Mouse (Mus musculus): Measurements from ENCODE around the gene Stk35. TPM values are rescaled to one million over a fixed set of nuclear protein-coding genes. Genes with fewer than 3 reads are reported as not detected.
"Not testable (repeated sequence)": the region's sequence is repeated elsewhere in the genome, so short reads cannot be mapped to it uniquely, and the experiment has no call there.

The Stk35 gene
- total and polyA plus RNA-seq, 3 experiments: 10.9 to 18.4 (median 11.2) TPM

DNA sequence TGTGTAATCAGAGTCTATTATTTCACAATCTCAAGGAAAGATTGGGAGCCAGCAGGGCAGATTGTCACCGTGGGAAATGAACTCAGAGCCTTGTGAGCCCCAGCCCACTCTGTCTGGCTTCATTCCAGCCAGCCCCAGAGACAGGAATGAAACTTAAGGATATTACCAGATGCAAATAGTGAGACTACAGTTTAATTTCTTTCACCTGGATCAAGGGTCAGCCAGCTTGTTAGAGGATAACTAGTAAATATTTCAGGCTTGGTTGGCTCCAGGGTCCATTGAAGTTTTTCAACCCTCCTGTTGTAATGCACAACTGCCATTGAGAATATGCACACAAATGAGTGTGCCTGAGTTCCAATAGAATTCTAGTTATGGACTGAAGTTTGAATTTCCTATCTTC is 36.6 kb downstream of the Stk35 start:
- TF ChIP-seq CTCF (IDR thresholded peaks at IDR 0.05) (no peak), EP300 (IDR thresholded peaks at IDR 0.05; ENCODE audit: insufficient read depth, low read depth, low read length) (no peak), POLR2A (IDR thresholded peaks at IDR 0.05; ENCODE audit: insufficient read depth, low read depth, low read length) (no peak)
- H3K27ac ChIP-seq: no peak overlapping the region
- no peaks in the 10 kb centered on the region for H3K4me1 ChIP-seq (ENCODE audit: control insufficient read depth, insufficient read depth, low read length)
- no peak overlapping the region for H3K9ac ChIP-seq (ENCODE audit: low read depth, low read length)
- intact Hi-C loops (cut with DNase I): loop anchor here (5.0 kb wide), 1 partner anchor 45 kb away; no protein-coding TSS in a partner anchor
- no peaks in the 10 kb centered on the region for H3K79me2 ChIP-seq (replicated peaks; ENCODE audit: control insufficient read depth, insufficient read depth, low read length)
- H3K4me3 ChIP-seq: no peak overlapping the region
- H3K36me3 ChIP-seq (ENCODE audit: control insufficient read depth, insufficient read depth, low read length): no peaks in the 10 kb centered on the region
- WGBS: 31% methylated on average over 1 of the region's 1 CpGs
- no peak for DNase-seq
- H3K27me3 ChIP-seq (ENCODE audit: control insufficient read depth, insufficient read depth, low read length): no peaks in the 10 kb centered on the region

DNA sequence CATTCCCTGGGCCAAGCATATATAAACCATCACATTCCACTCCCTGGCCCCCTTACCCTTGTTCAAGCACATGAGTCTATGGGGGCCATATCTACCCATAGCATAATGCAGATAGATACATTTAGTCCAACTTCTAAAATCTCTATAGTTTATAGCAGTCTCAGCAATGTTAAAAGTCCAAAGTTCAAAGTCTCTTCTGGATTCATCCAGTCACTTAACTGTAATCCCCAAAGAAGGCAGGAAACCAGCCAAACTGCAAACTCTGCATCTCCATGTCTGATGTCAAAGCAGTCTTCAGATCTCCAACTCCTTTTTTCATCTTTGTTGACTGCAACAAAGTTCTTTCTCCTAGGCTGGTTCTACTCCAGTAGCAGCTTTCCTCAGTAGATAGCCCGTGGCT is 38.0 kb downstream of the Stk35 start:
- no peak for TF ChIP-seq CTCF (IDR thresholded peaks at IDR 0.05)
- TF ChIP-seq POLR2A (IDR thresholded peaks at IDR 0.05; ENCODE audit: insufficient read depth, low read depth, low read length): no peak
- TF ChIP-seq EP300 (IDR thresholded peaks at IDR 0.05; ENCODE audit: insufficient read depth, low read depth, low read length): no peak
- H3K27me3 ChIP-seq (ENCODE audit: control insufficient read depth, insufficient read depth, low read length): no peaks in the 10 kb centered on the region
- no peaks in the 10 kb centered on the region for H3K4me1 ChIP-seq (ENCODE audit: control insufficient read depth, insufficient read depth, low read length)
- no peaks in the 10 kb centered on the region for H3K79me2 ChIP-seq (replicated peaks; ENCODE audit: control insufficient read depth, insufficient read depth, low read length)
- H3K4me3 ChIP-seq: no peak overlapping the region
- no peaks in the 10 kb centered on the region for H3K36me3 ChIP-seq (ENCODE audit: control insufficient read depth, insufficient read depth, low read length)
- no peak overlapping the region for H3K9ac ChIP-seq (ENCODE audit: low read depth, low read length)
- DNase-seq: no peak
- intact Hi-C loops (cut with DNase I): loop anchor here (5.0 kb wide), 1 partner anchor 46 kb away; no protein-coding TSS in a partner anchor
- H3K27ac ChIP-seq: no peak overlapping the region
- WGBS: 89% methylated on average over 1 of the region's 1 CpGs

DNA sequence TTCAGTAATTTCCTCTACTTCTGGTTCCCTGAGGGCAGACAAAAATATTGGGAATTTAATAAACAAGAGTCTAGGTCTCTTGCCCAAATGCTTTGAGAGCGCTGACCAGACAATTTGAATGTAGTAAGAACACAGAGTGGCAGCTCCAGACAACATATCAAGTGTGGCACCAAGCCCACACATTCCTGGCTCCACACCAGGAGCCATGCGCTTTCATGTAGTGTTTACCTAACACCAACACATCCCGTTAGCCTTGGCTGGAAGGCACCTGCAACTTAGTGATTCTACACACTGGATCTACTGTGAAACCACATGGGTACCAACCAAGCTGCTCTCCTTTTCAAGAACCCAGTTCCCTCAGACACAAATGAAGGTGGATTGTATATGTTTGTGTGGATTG is 45.5 kb downstream of the Stk35 start:
- Histone ChIP-seq H3K36me3 (ENCODE audit: control insufficient read depth, insufficient read depth, low read length) (no peaks in the 10 kb centered on the region), H3K79me2 (replicated peaks; ENCODE audit: control insufficient read depth, insufficient read depth, low read length) (no peaks in the 10 kb centered on the region), H3K9ac (ENCODE audit: low read depth, low read length) (no peak overlapping the region), H3K4me1 (ENCODE audit: control insufficient read depth, insufficient read depth, low read length) (peaks cover 3% of the 10 kb centered on the region), H3K27me3 (ENCODE audit: control insufficient read depth, insufficient read depth, low read length) (no peaks in the 10 kb centered on the region), H3K4me3 (no peak overlapping the region), H3K27ac (no peak overlapping the region)
- TF ChIP-seq EP300 (IDR thresholded peaks at IDR 0.05; ENCODE audit: insufficient read depth, low read depth, low read length): peak; percentile 45; the same call in 1 of the 2 replicates
- TF ChIP-seq POLR2A (IDR thresholded peaks at IDR 0.05; ENCODE audit: insufficient read depth, low read depth, low read length): no peak
- TF ChIP-seq CTCF (IDR thresholded peaks at IDR 0.05): no peak
- intact Hi-C loops (cut with DNase I): no loop called here
- peak; percentile 51 to 57 for DNase-seq
- WGBS: 35% methylated on average over 3 of the region's 3 CpGs

DNA sequence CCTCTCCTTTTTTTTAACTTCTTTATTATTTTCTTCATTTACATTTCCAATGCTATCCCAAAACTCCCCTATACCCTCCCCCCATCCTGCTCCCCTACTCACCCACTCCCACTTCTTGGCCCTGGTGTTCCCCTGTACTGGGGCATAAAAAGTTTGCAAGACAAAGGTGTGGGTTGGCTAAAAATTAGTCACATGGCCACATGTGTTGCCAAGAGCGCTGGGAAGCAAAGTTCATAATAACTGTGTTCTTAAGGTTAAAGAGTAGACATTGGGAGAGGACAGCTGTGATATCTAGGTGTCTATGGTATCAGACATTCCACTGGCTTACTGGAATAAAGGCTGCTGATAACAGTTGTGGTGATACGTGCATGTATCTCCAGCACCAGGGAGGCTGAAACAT is 46.2 kb downstream of the Stk35 start:
- no peaks in the 10 kb centered on the region for H3K79me2 ChIP-seq (replicated peaks; ENCODE audit: control insufficient read depth, insufficient read depth, low read length)
- no peaks in the 10 kb centered on the region for H3K36me3 ChIP-seq (ENCODE audit: control insufficient read depth, insufficient read depth, low read length)
- H3K9ac ChIP-seq (ENCODE audit: low read depth, low read length): no peak overlapping the region
- DNase-seq: no peak
- H3K4me3 ChIP-seq: no peak overlapping the region
- peaks cover 3% of the 10 kb centered on the region for H3K4me1 ChIP-seq (ENCODE audit: control insufficient read depth, insufficient read depth, low read length)
- H3K27ac ChIP-seq: no peak overlapping the region
- TF ChIP-seq CTCF (IDR thresholded peaks at IDR 0.05): no peak
- TF ChIP-seq EP300 (IDR thresholded peaks at IDR 0.05; ENCODE audit: insufficient read depth, low read depth, low read length): no peak
- TF ChIP-seq POLR2A (IDR thresholded peaks at IDR 0.05; ENCODE audit: insufficient read depth, low read depth, low read length): no peak
- H3K27me3 ChIP-seq (ENCODE audit: control insufficient read depth, insufficient read depth, low read length): no peaks in the 10 kb centered on the region
- 77% methylated on average over 2 of the region's 2 CpGs for WGBS
- intact Hi-C loops (cut with DNase I): no loop called here

DNA sequence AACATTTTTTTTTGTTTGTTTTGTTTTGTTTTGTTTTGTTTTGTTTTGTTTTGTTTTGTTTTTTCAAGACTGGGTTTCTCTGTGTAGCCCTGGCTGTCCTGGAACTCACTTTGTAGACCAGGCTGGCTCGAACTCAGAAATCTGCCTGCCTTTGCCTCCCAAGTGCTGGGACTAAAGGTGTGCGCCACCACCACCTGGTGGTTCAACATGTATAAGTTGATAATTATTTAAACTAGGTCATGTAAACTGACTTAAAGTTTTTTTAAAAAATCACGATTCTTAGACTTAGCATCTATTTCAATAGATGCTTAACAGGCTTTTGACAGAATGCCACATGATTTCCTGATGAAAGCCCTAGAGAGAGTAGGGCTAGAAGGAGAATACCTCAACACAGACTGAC is 48.8 kb downstream of the Stk35 start:
- not testable (repeated sequence) for H3K4me3 ChIP-seq; H3K79me2 ChIP-seq (replicated peaks; ENCODE audit: control insufficient read depth, insufficient read depth, low read length); H3K27me3 ChIP-seq (ENCODE audit: control insufficient read depth, insufficient read depth, low read length); H3K27ac ChIP-seq; DNase-seq; H3K36me3 ChIP-seq (ENCODE audit: control insufficient read depth, insufficient read depth, low read length); H3K9ac ChIP-seq (ENCODE audit: low read depth, low read length); H3K4me1 ChIP-seq (ENCODE audit: control insufficient read depth, insufficient read depth, low read length)
- intact Hi-C loops (cut with DNase I): loop anchor here (1.0 kb wide), 1 partner anchor 174 kb away; no protein-coding TSS in a partner anchor
- 84% methylated on average over 3 of the region's 3 CpGs for WGBS
- TF ChIP-seq CTCF (IDR thresholded peaks at IDR 0.05): peak; percentile 55

DNA sequence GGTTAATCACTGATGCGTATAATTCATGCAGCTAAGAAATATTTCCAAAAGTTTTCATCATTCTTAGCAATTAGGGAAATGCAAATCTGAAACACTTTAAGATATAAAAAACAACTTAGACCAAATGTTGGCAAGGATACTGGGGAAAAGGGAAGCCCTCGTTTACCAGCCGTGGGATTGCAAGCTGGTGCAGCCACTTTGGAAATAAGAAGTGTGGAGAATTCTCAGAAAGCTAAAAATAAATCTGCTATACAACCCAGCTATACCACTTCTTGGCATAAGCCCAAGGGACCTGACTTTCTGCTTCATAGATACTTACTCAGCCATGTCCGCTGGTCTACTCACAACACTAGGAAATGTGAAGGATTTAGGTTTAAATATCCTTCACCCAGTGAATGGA is 51.2 kb downstream of the Stk35 start:
- H3K4me3 ChIP-seq: no peak overlapping the region
- TF ChIP-seq CTCF (IDR thresholded peaks at IDR 0.05): no peak
- TF ChIP-seq EP300 (IDR thresholded peaks at IDR 0.05; ENCODE audit: insufficient read depth, low read depth, low read length): no peak
- no peak for TF ChIP-seq POLR2A (IDR thresholded peaks at IDR 0.05; ENCODE audit: insufficient read depth, low read depth, low read length)
- no peak overlapping the region for H3K9ac ChIP-seq (ENCODE audit: low read depth, low read length)
- H3K27ac ChIP-seq: no peak overlapping the region
- H3K79me2 ChIP-seq (replicated peaks; ENCODE audit: control insufficient read depth, insufficient read depth, low read length): no peaks in the 10 kb centered on the region
- no peaks in the 10 kb centered on the region for H3K27me3 ChIP-seq (ENCODE audit: control insufficient read depth, insufficient read depth, low read length)
- no peak for DNase-seq
- WGBS: 68% methylated on average over 4 of the region's 4 CpGs
- no peaks in the 10 kb centered on the region for H3K36me3 ChIP-seq (ENCODE audit: control insufficient read depth, insufficient read depth, low read length)
- intact Hi-C loops (cut with DNase I): no loop called here
- no peaks in the 10 kb centered on the region for H3K4me1 ChIP-seq (ENCODE audit: control insufficient read depth, insufficient read depth, low read length)
